Mouse (Mus musculus) testis, adult 2 months (tissue): ENCODE measurements around the gene Abr. TPM values are rescaled to one million over a fixed set of nuclear protein-coding genes. Genes with fewer than 3 reads are reported as not detected.

Source experiments
- H3K27ac ChIP-seq: fragments of 200-500 bp; 2 replicates; pipeline ENCODE4 v1.5.1; 2012; ENCODE audit warnings: low read depth, low read length; ENCODE audit not compliant: control insufficient read depth, insufficient read depth
- H3K27me3 ChIP-seq: fragments of 200-500 bp; 2 replicates; pipeline ENCODE4 v1.6.1; 2012; ENCODE audit warnings: mild to moderate bottlenecking, low read length, moderate library complexity; ENCODE audit not compliant: control insufficient read depth, insufficient read depth
- H3K36me3 ChIP-seq: fragments of 200-500 bp; 2 replicates; pipeline ENCODE4 v1.6.1; 2012; ENCODE audit warnings: mild to moderate bottlenecking, low read length; ENCODE audit not compliant: control insufficient read depth, insufficient read depth
- H3K4me1 ChIP-seq: fragments of 200-500 bp; 2 replicates; pipeline ENCODE4 v1.6.1; 2012; ENCODE audit warnings: low read length; ENCODE audit not compliant: control insufficient read depth, insufficient read depth
- H3K4me3 ChIP-seq: fragments of 200-500 bp; 2 replicates; pipeline ENCODE4 v1.5.1; 2012; ENCODE audit warnings: low read depth, mild to moderate bottlenecking, low read length, moderate library complexity, mixed read lengths; ENCODE audit not compliant: control insufficient read depth
- CTCF ChIP-seq: fragments of 200-500 bp; IDR thresholded peaks from 2 replicates; pipeline ENCODE4 v1.5.1; 2012; ENCODE audit warnings: low read depth, mild to moderate bottlenecking, inconsistent platforms, low read length, moderate library complexity; ENCODE audit not compliant: control insufficient read depth, insufficient read depth, insufficient replicate concordance
- POLR2A ChIP-seq: fragments of 200-500 bp; IDR thresholded peaks from 2 replicates; pipeline ENCODE4 v1.6.1; 2012; ENCODE audit warnings: low read depth, mild to moderate bottlenecking, inconsistent platforms, low read length, moderate library complexity; ENCODE audit not compliant: control insufficient read depth
- polyA plus RNA-seq: library from polyadenylated mRNA; depleted of rRNA; stranded (reverse); fragments of >200 nt; gene quantifications from 2 replicates; pipeline ENCODE4 v1.2.3, GENCODE M21; 2012

The Abr gene
- polyA plus RNA-seq, 1 experiment = 6.6 TPM

DNA sequence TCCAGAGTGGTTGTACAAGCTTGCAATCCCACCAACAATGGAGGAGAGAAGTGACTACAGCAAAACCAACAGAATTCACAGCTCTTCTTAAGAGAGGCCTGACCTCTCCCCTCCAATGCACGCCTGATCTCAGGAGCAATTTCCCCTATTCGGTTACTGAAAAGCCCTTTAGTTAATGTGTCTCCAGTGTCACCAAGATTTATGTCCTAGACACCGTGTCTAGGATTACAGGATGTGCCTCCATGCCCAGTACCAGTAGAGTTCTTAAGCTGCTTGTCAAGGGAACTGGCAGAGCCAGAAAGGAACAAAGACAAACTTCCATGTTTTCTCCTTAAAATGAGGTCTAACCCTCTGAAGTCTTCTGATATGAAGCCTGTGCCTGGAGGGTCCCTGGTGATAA, 36.0 kb downstream of the Abr start:
- Histone ChIP-seq H3K4me1 (no peaks in the 10 kb centered on the region), H3K4me3 (no peak overlapping the region), H3K27me3 (no peaks in the 10 kb centered on the region), H3K36me3 (no peaks in the 10 kb centered on the region), H3K27ac (no peak overlapping the region)
- TF ChIP-seq CTCF (no peak), POLR2A (no peak)

GRCm38 (mm10) chr11:76577588-76578257, 44.4 kb downstream of the Abr start:
- Histone ChIP-seq H3K4me3 (no peak overlapping the region), H3K4me1 (no peaks in the 10 kb centered on the region), H3K27me3 (no peaks in the 10 kb centered on the region), H3K27ac (no peak overlapping the region), H3K36me3 (no peaks in the 10 kb centered on the region)
- TF ChIP-seq CTCF (peak; percentile 87), POLR2A (no peak)

GRCm38 (mm10) chr11:76572820-76573385, 49.2 kb downstream of the Abr start:
- Histone ChIP-seq H3K36me3 (no peaks in the 10 kb centered on the region), H3K27me3 (no peaks in the 10 kb centered on the region), H3K27ac (no peak overlapping the region), H3K4me1 (peaks cover 16% of the 10 kb centered on the region), H3K4me3 (no peak overlapping the region)
- no peak for TF ChIP-seq POLR2A
- no peak for TF ChIP-seq CTCF

GRCm38 (mm10) chr11:76571613-76571929, 50.5 kb downstream of the Abr start:
- peak overlapping the region; percentile 27; the same call in 1 of the 2 replicates for H3K4me3 ChIP-seq
- H3K27ac ChIP-seq = no peak overlapping the region
- no peaks in the 10 kb centered on the region for H3K36me3 ChIP-seq
- H3K4me1 ChIP-seq = peaks cover 16% of the 10 kb centered on the region
- TF ChIP-seq CTCF (no peak), POLR2A (no peak)
- H3K27me3 ChIP-seq = no peaks in the 10 kb centered on the region

- Histone ChIP-seq H3K4me3 (peak overlapping the region; percentile 27), H3K36me3 (no peaks in the 10 kb centered on the region), H3K27me3 (no peaks in the 10 kb centered on the region), H3K4me1 (peaks cover 16% of the 10 kb centered on the region), H3K27ac (no peak overlapping the region)
- TF ChIP-seq POLR2A (0 out of 2 replicates have a peak, but pooled peaks have one; percentile 16), CTCF (no peak)
Measured at GRCm38 (mm10) chr11:76570741-76571612, 51.1 kb downstream of the Abr start.

GRCm38 (mm10) chr11:76570201-76570731, 51.8 kb downstream of the Abr start:
- Histone ChIP-seq H3K4me3 (no peak overlapping the region), H3K27me3 (no peaks in the 10 kb centered on the region), H3K27ac (no peak overlapping the region), H3K4me1 (peaks cover 16% of the 10 kb centered on the region), H3K36me3 (no peaks in the 10 kb centered on the region)
- TF ChIP-seq CTCF (no peak), POLR2A (no peak)

DNA sequence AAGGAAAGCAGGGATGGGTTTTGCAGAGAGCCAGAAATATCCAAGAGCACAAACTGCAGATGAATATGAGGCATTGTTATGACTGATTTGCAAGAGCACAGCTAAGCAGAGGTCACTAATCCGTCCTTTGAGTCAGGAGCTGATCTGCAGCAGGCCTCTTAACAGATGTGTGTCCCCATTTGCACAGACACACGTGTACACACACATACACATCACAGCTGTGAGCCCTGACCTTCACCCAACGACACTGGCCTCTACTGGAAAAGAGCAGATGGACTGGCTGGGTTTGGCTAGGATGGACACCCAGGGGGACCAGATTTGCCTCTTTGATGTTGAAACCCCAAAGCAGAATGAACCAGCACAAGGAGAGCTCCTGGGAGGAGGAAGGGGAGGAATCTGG, 52.7 kb downstream of the Abr start:
- Histone ChIP-seq H3K4me3 (no peak overlapping the region), H3K27ac (no peak overlapping the region), H3K4me1 (peaks cover 16% of the 10 kb centered on the region), H3K27me3 (no peaks in the 10 kb centered on the region), H3K36me3 (no peaks in the 10 kb centered on the region)
- no peak for TF ChIP-seq CTCF
- no peak for TF ChIP-seq POLR2A
